ENCODE assay signal across 8 mouse cellular contexts in genomic region chr2:18675681-18676456, GRCm38 (mm10). TPM values are rescaled to one million over a fixed set of nuclear protein-coding genes. Genes with fewer than 3 reads are reported as not detected.
DNase-seq lines count a peak whose midpoint lies in the region; ATAC-seq and TF ChIP-seq lines count a peak whose summit lies in the region.

No protein-coding gene starts in this region.

- H3K27ac ChIP-seq in embryonic facial prominence, embryonic 10.5 days (replicated peaks) = peak overlapping the region; percentile 97
- H3K27ac ChIP-seq in intestine, postnatal 0 days (ENCODE audit: low read depth, low read length) = peak overlapping the region; percentile 95
- H3K27ac ChIP-seq in neural tube, embryonic 14.5 days (ENCODE audit: low read depth, low read length) = peak overlapping the region; percentile 77

- WGBS in lung, adult 2 months = 22% methylated on average over 42 of the region's 42 CpGs
- 7% methylated on average over 42 of the region's 42 CpGs for WGBS in embryonic facial prominence, embryonic 10.5 days
- 19% methylated on average over 42 of the region's 42 CpGs for WGBS in intestine, postnatal 0 days
- 8% methylated on average over 41 of the region's 42 CpGs for WGBS in neural tube, embryonic 14.5 days

- H3K27me3 ChIP-seq in embryonic facial prominence, embryonic 10.5 days (replicated peaks; ENCODE audit: low read depth, poor library complexity, severe bottlenecking) = peaks cover 58% of the 10 kb centered on the region
- peaks cover 20% of the 10 kb centered on the region for H3K27me3 ChIP-seq in intestine, postnatal 0 days (replicated peaks; ENCODE audit: control insufficient read depth, insufficient read depth, low read length)
- H3K27me3 ChIP-seq in neural tube, embryonic 14.5 days (ENCODE audit: control insufficient read depth, insufficient read depth, low read length) = peaks cover 14% of the 10 kb centered on the region; the same call in 1 of the 2 replicates

- H3K4me1 ChIP-seq in lung, adult 2 months (ENCODE audit: control insufficient read depth, insufficient read depth, low read length) = peaks cover 11% of the 10 kb centered on the region
- peaks cover 46% of the 10 kb centered on the region for H3K4me1 ChIP-seq in embryonic facial prominence, embryonic 10.5 days
- peaks cover 7% of the 10 kb centered on the region for H3K4me1 ChIP-seq in intestine, postnatal 0 days (replicated peaks; ENCODE audit: control insufficient read depth, insufficient read depth, low read length)
- H3K4me1 ChIP-seq in neural tube, embryonic 14.5 days (ENCODE audit: control insufficient read depth, insufficient read depth, low read length) = peaks cover 15% of the 10 kb centered on the region

- peak overlapping the region; percentile 88 for H3K4me2 ChIP-seq in intestine, postnatal 0 days (replicated peaks; ENCODE audit: low read depth)
- peak overlapping the region; percentile 59 for H3K4me2 ChIP-seq in neural tube, embryonic 14.5 days (ENCODE audit: low read depth, low read length)

- DNase-seq in lung, adult 2 months = no peak
- no peak for DNase-seq in lung, postnatal 14 days
- DNase-seq in embryonic facial prominence, embryonic 10.5 days (ENCODE audit: low spot score) = peak; percentile 48
- no peak for DNase-seq in right cerebral cortex, postnatal 4 days
- no peak for DNase-seq in frontal cortex, postnatal 14 days (ENCODE audit: low spot score in 2 of 2)
- no peak for DNase-seq in natural killer cell, adult 2 months (ENCODE audit: low spot score in 2 of 2)

- ATAC-seq in intestine, postnatal 0 days = no peak
- no peak for ATAC-seq in neural tube, embryonic 14.5 days (ENCODE audit: low read depth)

- no peaks in the 10 kb centered on the region for H3K9me3 ChIP-seq in embryonic facial prominence, embryonic 10.5 days
- no peaks in the 10 kb centered on the region for H3K9me3 ChIP-seq in intestine, postnatal 0 days (ENCODE audit: control insufficient read depth)
- H3K9me3 ChIP-seq in neural tube, embryonic 14.5 days (ENCODE audit: control insufficient read depth, low read length) = no peaks in the 10 kb centered on the region

- H3K4me3 ChIP-seq in lung, adult 2 months (replicated peaks; ENCODE audit: extremely low read depth, low read depth, low read length) = peak overlapping the region; percentile 73
- peak overlapping the region; percentile 87 for H3K4me3 ChIP-seq in embryonic facial prominence, embryonic 10.5 days
- H3K4me3 ChIP-seq in intestine, postnatal 0 days (ENCODE audit: low read depth, low read length) = peak overlapping the region; percentile 79
- H3K4me3 ChIP-seq in neural tube, embryonic 14.5 days (ENCODE audit: low read depth, low read length) = peak overlapping the region; percentile 81

- H3K36me3 ChIP-seq in embryonic facial prominence, embryonic 10.5 days (replicated peaks) = no peaks in the 10 kb centered on the region
- no peaks in the 10 kb centered on the region for H3K36me3 ChIP-seq in intestine, postnatal 0 days (ENCODE audit: control insufficient read depth, insufficient read depth)
- no peaks in the 10 kb centered on the region for H3K36me3 ChIP-seq in neural tube, embryonic 14.5 days (ENCODE audit: control insufficient read depth, insufficient read depth, low read length)

- H3K9ac ChIP-seq in intestine, postnatal 0 days (ENCODE audit: low read depth, low read length) = peak overlapping the region; percentile 88
- H3K9ac ChIP-seq in neural tube, embryonic 14.5 days (replicated peaks; ENCODE audit: low read depth, low read length) = peak overlapping the region; percentile 98

- TF ChIP-seq POLR2A in lung, adult 2 months (IDR thresholded peaks at IDR 0.05; ENCODE audit: borderline replicate concordance, extremely low read depth, low read depth, low read length) = peak; percentile 23; the same call in 1 of the 2 replicates

- no peak for TF ChIP-seq CTCF in lung, adult 2 months (IDR thresholded peaks at IDR 0.05; ENCODE audit: insufficient read depth, low read length)
- no peak for TF ChIP-seq CTCF in intestine, postnatal 0 days (IDR thresholded peaks at IDR 0.05; ENCODE audit: low read depth)

RNA-seq across cellular contexts. Expression of gene Bmi1, which starts 0.9 kb away (rescaled TPM):
- polyA plus RNA-seq in lung, adult 2 months (2012; rRNA removed) = 16.2 and 19.0 TPM in 2 replicates
- 26.3 and 26.6 TPM in 2 replicates for polyA plus RNA-seq in embryonic facial prominence, embryonic 10.5 days (2016; fragmentation: Nextera tagmentation; extraction: Ambion mirVana)
- 9.9 and 10.3 TPM in 2 replicates for polyA plus RNA-seq in intestine, postnatal 0 days (2015; fragmentation: Nextera tagmentation; extraction: Ambion mirVana)
- 30.6 and 39.0 TPM in 2 replicates for polyA plus RNA-seq in neural tube, embryonic 14.5 days (2014; fragmentation: Nextera tagmentation; extraction: Ambion mirVana)

RNA-seq across cellular contexts. Expression of gene Commd3, which starts 3.7 kb away (rescaled TPM):
- 36.6 and 38.0 TPM in 2 replicates for polyA plus RNA-seq in lung, adult 2 months (2012; rRNA removed)
- 99.3 and 116 TPM in 2 replicates for polyA plus RNA-seq in embryonic facial prominence, embryonic 10.5 days (2016; fragmentation: Nextera tagmentation; extraction: Ambion mirVana)
- 205 and 218 TPM in 2 replicates for polyA plus RNA-seq in intestine, postnatal 0 days (2015; fragmentation: Nextera tagmentation; extraction: Ambion mirVana)
- polyA plus RNA-seq in neural tube, embryonic 14.5 days (2014; fragmentation: Nextera tagmentation; extraction: Ambion mirVana) = 203 and 222 TPM in 2 replicates

RNA-seq across cellular contexts. Expression of gene Spag6, which starts 18.0 kb away (rescaled TPM):
- polyA plus RNA-seq in lung, adult 2 months (2012; rRNA removed) = 0.46 and 0.79 TPM in 2 replicates
- polyA plus RNA-seq in embryonic facial prominence, embryonic 10.5 days (2016; fragmentation: Nextera tagmentation; extraction: Ambion mirVana) = 0.25 and 0.31 TPM in 2 replicates
- polyA plus RNA-seq in intestine, postnatal 0 days (2015; fragmentation: Nextera tagmentation; extraction: Ambion mirVana) = 0.08 TPM in 1 of 2 replicates, not detected in the other
- polyA plus RNA-seq in neural tube, embryonic 14.5 days (2014; fragmentation: Nextera tagmentation; extraction: Ambion mirVana) = 0.23 TPM in 1 of 2 replicates, not detected in the other
